Mouse (Mus musculus) ES-Bruce4 (cell line): Measurements from ENCODE around the gene Soat2. TPM values are rescaled to one million over a fixed set of nuclear protein-coding genes. Genes with fewer than 3 reads are reported as not detected.

Experiments
- H3K27ac ChIP-seq: 2 replicates; pipeline ENCODE4 v1.5.1; 2012; ENCODE audit warnings: low read length, inconsistent platforms; ENCODE audit not compliant: insufficient read depth
- H3K27me3 ChIP-seq: 2 replicates; pipeline ENCODE4 v1.6.1; 2012; ENCODE audit warnings: mild to moderate bottlenecking, low read length, inconsistent platforms; ENCODE audit not compliant: control insufficient read depth, poor library complexity, insufficient read depth, severe bottlenecking
- H3K36me3 ChIP-seq: 2 replicates; pipeline ENCODE4 v1.6.1; 2012; ENCODE audit warnings: inconsistent platforms, mild to moderate bottlenecking, low read length, moderate library complexity; ENCODE audit not compliant: control insufficient read depth, poor library complexity, insufficient read depth, severe bottlenecking
- H3K4me1 ChIP-seq: one replicate; pipeline ENCODE4 v1.8.1; 2011; ENCODE audit warnings: low read length; ENCODE audit not compliant: control insufficient read depth, insufficient read depth
- H3K4me3 ChIP-seq: 2 replicates; pipeline ENCODE4 v1.5.1; 2011; ENCODE audit warnings: low read depth, mild to moderate bottlenecking, low read length
- H3K9ac ChIP-seq: 2 replicates; pipeline ENCODE4 v1.6.1; 2012; ENCODE audit warnings: low read depth, mild to moderate bottlenecking, inconsistent platforms; ENCODE audit not compliant: poor library complexity, severe bottlenecking
- H3K9me3 ChIP-seq: replicated peaks from 2 replicates; pipeline ENCODE4 v1.6.1; 2012; ENCODE audit warnings: mild to moderate bottlenecking, low read length, inconsistent platforms; ENCODE audit not compliant: control insufficient read depth, poor library complexity, insufficient read depth, severe bottlenecking
- CTCF ChIP-seq: IDR thresholded peaks from one replicate; pipeline ENCODE4 v1.8.1; 2011; ENCODE audit warnings: low read depth, low read length
- EP300 ChIP-seq: IDR thresholded peaks from 2 replicates; pipeline ENCODE4 v1.6.1; 2011; ENCODE audit warnings: low read depth, low read length; ENCODE audit not compliant: insufficient read depth
- POLR2A ChIP-seq: IDR thresholded peaks from one replicate; pipeline ENCODE4 v1.8.1; 2011; ENCODE audit warnings: low read length; ENCODE audit not compliant: insufficient read depth
- polyA plus RNA-seq: library from polyadenylated mRNA; stranded (reverse); fragments of >200 nt; gene quantifications from 2 replicates; pipeline ENCODE4 v1.2.4, GENCODE M21; 2011; ENCODE audit warnings: low read depth; ENCODE audit not compliant: missing spikeins, insufficient read depth, insufficient read length

The Soat2 gene
- polyA plus RNA-seq, 1 experiment = 0.45 TPM

GRCm38 (mm10) chr15:102211895-102212294 lies 61.6 kb downstream of the Soat2 start:
- Histone ChIP-seq H3K9ac (no peak overlapping the region), H3K36me3 (peaks cover 23% of the 10 kb centered on the region), H3K27ac (peak overlapping the region; percentile 94), H3K9me3 (no peaks in the 10 kb centered on the region), H3K27me3 (no peaks in the 10 kb centered on the region), H3K4me3 (no peak overlapping the region), H3K4me1 (peaks cover 35% of the 10 kb centered on the region)
- no peak for TF ChIP-seq POLR2A
- peak; percentile 98 for TF ChIP-seq EP300
- TF ChIP-seq CTCF = no peak

Other genes with a start within 250 kb of the Soat2 start
- gene Krt4, start 225.8 kb upstream of the Soat2 start, polyA plus RNA-seq = not detected in 2 replicates
- gene Krt79, start 210.2 kb upstream of the Soat2 start, polyA plus RNA-seq = not detected in 2 replicates
- gene Krt78, start 196.2 kb upstream of the Soat2 start, polyA plus RNA-seq = not detected in 2 replicates
- 306 and 318 TPM in 2 replicates for gene Krt8, start 146.0 kb upstream of the Soat2 start, polyA plus RNA-seq
- gene Krt18, start 122.3 kb upstream of the Soat2 start, polyA plus RNA-seq = 334 and 349 TPM in 2 replicates
- gene Eif4b, start 76.8 kb upstream of the Soat2 start, polyA plus RNA-seq = 584 and 631 TPM in 2 replicates
- 10.4 and 12.8 TPM in 2 replicates for gene Tns2, start 50.1 kb upstream of the Soat2 start, polyA plus RNA-seq
- gene Spryd3, start 14.3 kb upstream of the Soat2 start, polyA plus RNA-seq = 11.7 and 15.1 TPM in 2 replicates
- 2.0 and 2.2 TPM in 2 replicates for gene Igfbp6, start 6.2 kb upstream of the Soat2 start, polyA plus RNA-seq
- gene Zfp740, start 52.7 kb downstream of the Soat2 start, polyA plus RNA-seq = 53.7 and 54.3 TPM in 2 replicates
- 17.8 and 19.3 TPM in 2 replicates for gene Csad, start 54.2 kb downstream of the Soat2 start, polyA plus RNA-seq
- 3.1 and 9.7 TPM in 2 replicates for gene Itgb7, start 81.4 kb downstream of the Soat2 start, polyA plus RNA-seq
- gene Rarg, start 107.0 kb downstream of the Soat2 start, polyA plus RNA-seq = 38.6 and 42.7 TPM in 2 replicates
- 0.81 and 1.1 TPM in 2 replicates for gene Gm9918, start 120.0 kb downstream of the Soat2 start, polyA plus RNA-seq
- gene Mfsd5, start 128.9 kb downstream of the Soat2 start, polyA plus RNA-seq = 23.2 and 28.0 TPM in 2 replicates
- gene Espl1, start 145.7 kb downstream of the Soat2 start, polyA plus RNA-seq = 68.7 and 71.7 TPM in 2 replicates
- gene Pfdn5, start 175.6 kb downstream of the Soat2 start, polyA plus RNA-seq = 233 and 309 TPM in 2 replicates
- 38.6 and 48.8 TPM in 2 replicates for gene Myg1, start 181.2 kb downstream of the Soat2 start, polyA plus RNA-seq
- 196 and 252 TPM in 2 replicates for gene Aaas, start 200.2 kb downstream of the Soat2 start, polyA plus RNA-seq
- gene Sp7, start 216.7 kb downstream of the Soat2 start, polyA plus RNA-seq = not detected in 2 replicates